Mouse (Mus musculus) forebrain, postnatal 0 days (tissue): ENCODE data around the gene As3mt. TPM values are rescaled to one million over a fixed set of nuclear protein-coding genes. Genes with fewer than 3 reads are reported as not detected.
"Not testable (repeated sequence)": the region's sequence is repeated elsewhere in the genome, so short reads cannot be mapped to it uniquely, and the experiment has no call there.

ENCODE experiments used
- ATAC-seq: fragments of 200-750 bp; cut with Nextera tagmentation; 2 replicates; pipeline ENCODE4 v1.8.0; 2017; ENCODE audit warnings: mild to moderate bottlenecking, moderate library complexity
- DNase-seq: peaks from one replicate; pipeline ENCODE4 v3.0.0-alpha.2; 2015
- H3K27ac ChIP-seq: fragments of 300-500 bp; sonication (generic); 2 replicates; pipeline ENCODE4 v1.5.1; 2014; ENCODE audit warnings: low read depth, mild to moderate bottlenecking, antibody characterized with exemption, low read length, moderate library complexity, mixed read lengths
- H3K27me3 ChIP-seq: fragments of 300-500 bp; sonication (generic); 2 replicates; pipeline ENCODE4 v1.6.1; 2014; ENCODE audit warnings: mild to moderate bottlenecking, low read length, mixed read lengths; ENCODE audit not compliant: insufficient read depth
- H3K36me3 ChIP-seq: fragments of 300-500 bp; sonication (generic); 2 replicates; pipeline ENCODE4 v1.6.1; 2014; ENCODE audit warnings: mild to moderate bottlenecking, moderate library complexity; ENCODE audit not compliant: insufficient read depth
- H3K4me1 ChIP-seq: fragments of 300-500 bp; sonication (generic); 2 replicates; pipeline ENCODE4 v1.6.1; 2014; ENCODE audit warnings: antibody characterized with exemption; ENCODE audit not compliant: insufficient read depth
- H3K4me2 ChIP-seq: fragments of 300-500 bp; sonication (generic); 2 replicates; pipeline ENCODE4 v1.6.1; 2014; ENCODE audit warnings: low read depth, mild to moderate bottlenecking, moderate library complexity
- H3K4me3 ChIP-seq: fragments of 300-500 bp; sonication (generic); 2 replicates; pipeline ENCODE4 v1.5.1; 2014; ENCODE audit warnings: low read depth, low read length, mixed read lengths
- H3K9ac ChIP-seq: fragments of 300-500 bp; sonication (generic); 2 replicates; pipeline ENCODE4 v1.6.1; 2014; ENCODE audit warnings: mild to moderate bottlenecking
- H3K9me3 ChIP-seq: fragments of 300-500 bp; sonication (generic); 2 replicates; pipeline ENCODE4 v1.6.1; 2016; ENCODE audit warnings: low read length
- CTCF ChIP-seq: sonication (generic); IDR thresholded peaks from 2 replicates; pipeline ENCODE4 v1.5.1; 2016; ENCODE audit warnings: antibody characterized with exemption, control low read depth, low read depth
- WGBS: fragments of 180-500 bp; shearing (Covaris S2); extraction: QIAGEN DNeasy Blood & Tissue Kit; methylation state at CpG from one replicate; pipeline ENCODE4 v1.1.7; 2014; 5-methylcytosine and 5-hydroxymethylcytosine counted together
- polyA plus RNA-seq: library from polyadenylated mRNA; unstranded; fragments of >200 nt; fragmentation: Nextera tagmentation; extraction: Ambion mirVana; gene quantifications from 2 replicates; pipeline ENCODE4 v1.2.1, GENCODE M21; 2015
- total RNA-seq: library from RNA; depleted of rRNA; stranded (reverse); fragments of >200 nt; gene quantifications from 2 replicates; pipeline ENCODE4 v1.2.3, GENCODE M21; 2014

The As3mt gene
- total and polyA plus RNA-seq, 2 experiments from 2014 or later = 17.4 to 18.4 TPM

DNA sequence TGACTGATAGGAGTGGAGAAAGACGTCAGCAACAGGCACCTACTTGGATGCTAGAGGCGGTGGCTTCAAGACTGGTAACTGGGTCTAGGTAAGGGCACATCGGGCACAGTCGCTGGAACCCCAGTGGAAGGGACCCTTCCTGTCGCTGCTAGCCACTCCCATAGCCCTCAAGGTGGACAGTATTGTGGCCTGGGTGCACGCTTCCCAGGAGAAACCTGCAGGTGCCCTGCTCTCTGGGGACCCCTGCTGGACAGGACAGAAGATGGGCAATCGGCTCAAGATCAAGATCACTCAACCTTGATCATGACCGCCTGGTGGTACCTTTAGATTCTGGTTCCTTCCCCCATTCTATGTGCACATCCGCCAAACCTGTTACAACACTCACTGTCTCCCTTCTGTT lies 47.8 kb downstream of the As3mt start:
- Histone ChIP-seq H3K9me3 (no peaks in the 10 kb centered on the region), H3K9ac (no peak overlapping the region), H3K36me3 (no peaks in the 10 kb centered on the region), H3K4me1 (no peaks in the 10 kb centered on the region), H3K4me3 (no peak overlapping the region), H3K27me3 (no peaks in the 10 kb centered on the region), H3K27ac (no peak overlapping the region), H3K4me2 (no peak overlapping the region)
- WGBS = 52% methylated on average over 9 of the region's 9 CpGs
- ATAC-seq (no peak), DNase-seq (no peak)
- TF ChIP-seq CTCF = peak; percentile 37

DNA sequence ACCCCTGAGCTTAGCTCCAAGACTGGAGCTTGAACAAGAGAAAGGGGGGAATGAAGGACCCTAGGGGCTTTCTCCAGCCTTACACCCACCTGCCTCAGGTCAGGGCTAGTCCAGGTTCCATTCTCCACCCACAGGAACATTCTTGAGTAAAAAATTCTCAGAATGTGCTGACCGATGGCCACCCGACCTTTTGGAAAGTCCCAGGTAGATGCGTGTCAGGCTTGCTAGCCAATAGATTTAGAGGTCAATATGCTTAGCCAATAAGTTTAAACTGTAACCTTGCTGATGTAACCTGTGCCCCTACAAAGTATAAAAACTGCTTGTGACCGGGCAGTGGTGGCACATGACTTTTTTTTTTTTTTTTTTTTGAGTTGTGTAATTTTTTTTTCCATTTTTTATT lies 49.0 kb downstream of the As3mt start:
- no peak for DNase-seq
- Histone ChIP-seq H3K4me2 (no peak overlapping the region), H3K4me3 (no peak overlapping the region), H3K27me3 (no peaks in the 10 kb centered on the region), H3K9ac (no peak overlapping the region), H3K4me1 (no peaks in the 10 kb centered on the region), H3K9me3 (no peaks in the 10 kb centered on the region), H3K36me3 (no peaks in the 10 kb centered on the region), H3K27ac (no peak overlapping the region)
- ATAC-seq = no peak
- WGBS = 89% methylated on average over 4 of the region's 4 CpGs
- TF ChIP-seq CTCF = no peak

DNA sequence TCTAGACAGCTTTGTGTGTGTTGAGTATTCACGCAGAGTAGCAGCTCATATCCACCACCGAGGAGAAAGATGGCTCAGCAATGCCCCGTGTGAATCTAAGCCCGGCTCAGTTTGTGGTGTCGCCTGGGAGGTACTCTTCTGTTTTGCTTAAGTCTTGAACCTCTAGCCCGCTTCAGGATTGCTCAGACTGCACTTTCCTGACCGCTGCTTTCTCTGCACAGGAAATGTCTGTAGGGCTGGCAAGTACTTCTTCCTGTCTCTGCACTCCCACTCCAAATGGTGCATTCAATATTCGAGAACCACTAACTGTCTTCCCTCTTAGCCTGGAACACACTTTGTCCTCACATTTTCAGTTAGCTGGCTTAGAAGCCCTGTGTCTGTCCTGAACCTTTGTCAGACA lies 51.8 kb downstream of the As3mt start:
- Histone ChIP-seq H3K4me1 (peaks cover 10% of the 10 kb centered on the region; the same call in 1 of the 2 replicates), H3K27ac (no peak overlapping the region), H3K36me3 (no peaks in the 10 kb centered on the region), H3K27me3 (0 out of 2 replicates have a peak, but pooled peaks cover 4% of the 10 kb centered on the region), H3K9ac (no peak overlapping the region), H3K4me3 (no peak overlapping the region), H3K9me3 (no peaks in the 10 kb centered on the region), H3K4me2 (no peak overlapping the region)
- DNase-seq = no peak
- ATAC-seq = no peak
- no peak for TF ChIP-seq CTCF
- WGBS = 74% methylated on average over 8 of the region's 8 CpGs

DNA sequence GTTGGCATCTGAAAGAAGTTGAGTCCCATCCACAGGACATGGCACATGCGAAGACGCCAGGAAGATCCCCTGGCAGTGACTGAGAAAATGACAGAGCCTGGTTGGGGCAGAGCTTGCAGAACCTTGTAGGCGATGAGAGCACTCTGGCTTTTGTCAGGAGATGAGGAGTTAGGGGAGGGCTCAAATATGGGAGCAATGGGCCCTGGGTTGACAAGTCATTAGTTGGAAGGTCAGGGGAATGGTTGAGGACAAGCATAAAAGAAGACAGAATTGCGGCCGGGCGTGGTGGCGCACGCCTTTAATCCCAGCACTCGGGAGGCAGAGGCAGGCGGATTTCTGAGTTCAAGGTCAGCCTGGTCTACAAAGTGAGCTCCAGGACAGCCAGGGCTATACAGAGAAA lies 52.7 kb downstream of the As3mt start:
- H3K4me2 ChIP-seq, H3K4me3 ChIP-seq, H3K9me3 ChIP-seq, H3K36me3 ChIP-seq, DNase-seq, H3K9ac ChIP-seq, ATAC-seq, H3K27ac ChIP-seq, H3K27me3 ChIP-seq: not testable (repeated sequence)
- WGBS = 88% methylated on average over 10 of the region's 10 CpGs
- H3K4me1 ChIP-seq = peaks cover 17% of the 10 kb centered on the region

DNA sequence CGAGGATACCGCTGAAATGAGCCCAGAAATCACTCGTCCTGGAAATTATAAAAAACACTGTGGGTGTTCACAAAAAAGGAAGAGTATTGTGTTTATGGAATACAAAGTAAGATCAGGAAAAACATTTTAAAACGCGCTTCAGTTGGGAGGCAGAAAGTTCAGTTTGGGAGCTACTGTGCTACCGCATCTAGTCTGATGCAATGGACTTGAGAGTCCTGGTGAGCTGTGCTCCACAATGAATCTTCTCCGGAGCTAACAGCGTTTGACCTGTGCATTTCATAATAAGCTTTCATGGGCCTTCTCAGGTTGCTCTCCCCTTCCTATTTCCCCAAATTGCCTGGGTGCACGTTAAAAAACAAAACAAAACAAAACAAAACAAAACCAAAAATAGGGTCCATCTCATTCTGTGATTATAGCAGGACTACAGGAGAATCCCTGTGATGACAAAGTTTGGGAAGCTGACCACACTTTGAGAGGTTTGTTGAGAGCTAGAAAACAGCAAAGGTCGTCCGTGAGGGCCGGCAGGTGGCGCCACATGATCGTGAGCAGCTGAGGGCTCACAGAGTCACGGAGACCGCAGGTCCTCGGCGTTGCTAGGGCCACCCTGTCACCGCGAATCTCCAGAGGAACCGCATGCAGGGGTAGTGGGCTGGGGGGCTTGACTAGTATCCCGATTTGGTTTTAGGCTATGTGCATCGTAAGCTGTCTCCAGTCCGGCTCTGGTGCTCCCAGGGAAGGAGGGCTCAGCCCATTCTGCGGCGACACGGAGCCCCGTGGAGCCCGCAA lies 53.3 kb downstream of the As3mt start:
- Histone ChIP-seq H3K9ac (0 out of 2 replicates have a peak overlapping the region, but pooled peaks have one; percentile 28), H3K4me2 (peak overlapping the region; percentile 85), H3K4me1 (peaks cover 18% of the 10 kb centered on the region), H3K27me3 (0 out of 2 replicates have a peak, but pooled peaks cover 4% of the 10 kb centered on the region), H3K4me3 (peak overlapping the region; percentile 91), H3K27ac (peak overlapping the region; percentile 46; the same call in 1 of the 2 replicates), H3K9me3 (no peaks in the 10 kb centered on the region), H3K36me3 (no peaks in the 10 kb centered on the region)
- DNase-seq (peak; percentile 90), ATAC-seq (peak; percentile 68)
- 20% methylated on average over 29 of the region's 29 CpGs for WGBS
- peak; percentile 95 for TF ChIP-seq CTCF

DNA sequence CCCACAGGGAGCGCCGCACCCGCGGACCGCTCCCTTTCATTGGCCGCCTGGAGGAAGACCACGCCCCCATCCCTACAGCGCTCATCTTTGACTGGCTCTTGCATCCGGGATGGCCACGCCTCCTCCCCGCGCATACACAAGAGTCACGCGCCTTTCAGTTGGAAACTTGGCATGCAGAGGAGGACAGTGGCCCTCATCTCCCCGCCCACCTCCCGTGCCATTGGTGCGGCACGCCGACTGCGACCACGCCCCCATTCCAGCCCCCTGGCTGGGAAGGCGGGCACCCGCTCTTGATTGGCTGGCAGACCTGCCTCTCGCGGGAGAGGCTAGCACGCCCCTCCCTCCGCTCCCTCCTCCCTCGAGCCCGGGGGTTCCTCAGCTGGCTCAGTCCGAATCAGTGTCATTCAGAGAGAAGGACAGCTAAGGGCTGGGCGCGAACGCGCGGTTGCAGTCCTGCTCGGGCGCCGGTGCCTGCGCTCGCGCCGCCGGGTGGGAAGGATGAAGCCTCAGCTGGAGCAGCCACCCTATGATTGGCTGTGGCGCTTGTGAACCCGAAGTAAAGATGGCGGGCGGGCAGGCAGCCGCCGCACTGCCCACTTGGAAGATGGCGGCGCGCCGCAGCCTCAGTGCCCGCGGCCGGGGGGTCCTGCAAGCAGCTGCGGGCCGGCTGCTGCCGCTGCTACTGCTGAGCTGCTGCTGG lies 54.1 kb downstream of the As3mt start, which contains the start of gene Cnnm2:
Gene Cnnm2, plus strand, starts transcription at position 350 of the 700 bp plus-strand sequence.
- H3K36me3 ChIP-seq = no peaks in the 10 kb centered on the region
- peaks cover 18% of the 10 kb centered on the region for H3K4me1 ChIP-seq
- peak within 1 kb of the TSS; percentile 92 for H3K4me2 ChIP-seq
- DNase-seq = peak; percentile 99
- 0 out of 2 replicates have a peak, but pooled peaks cover 4% of the 10 kb centered on the region for H3K27me3 ChIP-seq
- H3K27ac ChIP-seq = peak within 1 kb of the TSS; percentile 86
- H3K9me3 ChIP-seq = no peaks in the 10 kb centered on the region
- TF ChIP-seq CTCF = no peak
- peak within 1 kb of the TSS; percentile 84 for H3K9ac ChIP-seq
- 5% methylated on average over 59 of the region's 59 CpGs for WGBS
- peak; percentile 96 for ATAC-seq
- H3K4me3 ChIP-seq = peak within 1 kb of the TSS; percentile 91

DNA sequence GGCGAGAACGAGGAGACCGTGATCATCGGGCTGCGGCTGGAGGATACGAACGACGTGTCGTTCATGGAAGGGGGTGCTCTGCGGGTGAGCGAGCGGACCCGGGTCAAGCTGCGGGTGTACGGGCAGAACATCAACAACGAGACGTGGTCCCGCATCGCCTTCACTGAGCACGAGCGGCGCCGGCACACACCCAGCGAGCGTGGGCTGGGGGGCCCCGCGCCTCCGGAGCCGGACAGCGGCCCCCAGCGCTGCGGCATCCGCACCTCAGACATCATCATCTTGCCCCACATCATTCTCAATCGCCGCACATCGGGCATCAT lies 54.7 kb downstream of the As3mt start:
- Histone ChIP-seq H3K9ac (peak overlapping the region; percentile 84), H3K9me3 (no peaks in the 10 kb centered on the region), H3K27me3 (0 out of 2 replicates have a peak, but pooled peaks cover 4% of the 10 kb centered on the region), H3K4me1 (peaks cover 18% of the 10 kb centered on the region), H3K4me2 (peak overlapping the region; percentile 92), H3K4me3 (peak overlapping the region; percentile 91), H3K27ac (peak overlapping the region; percentile 86), H3K36me3 (no peaks in the 10 kb centered on the region)
- 1% methylated on average over 36 of the region's 36 CpGs for WGBS
- ATAC-seq (no peak), DNase-seq (no peak)
- TF ChIP-seq CTCF = no peak
